Mouse (Mus musculus): ENCODE data around the gene Pdlim5.

- no peak for TF ChIP-seq POLR2A (IDR thresholded peaks at IDR 0.05; ENCODE audit: extremely low read depth, insufficient read depth, low read length)
- no peak for TF ChIP-seq CTCF (IDR thresholded peaks at IDR 0.05; ENCODE audit: extremely low read depth, insufficient read depth, low read length)
Measured at GRCm38 (mm10) chr3:142375106-142375505, 20.4 kb downstream of the Pdlim5 start.

Measured in cortical plate, adult 2 months (tissue).